In the genomic region with DNA sequence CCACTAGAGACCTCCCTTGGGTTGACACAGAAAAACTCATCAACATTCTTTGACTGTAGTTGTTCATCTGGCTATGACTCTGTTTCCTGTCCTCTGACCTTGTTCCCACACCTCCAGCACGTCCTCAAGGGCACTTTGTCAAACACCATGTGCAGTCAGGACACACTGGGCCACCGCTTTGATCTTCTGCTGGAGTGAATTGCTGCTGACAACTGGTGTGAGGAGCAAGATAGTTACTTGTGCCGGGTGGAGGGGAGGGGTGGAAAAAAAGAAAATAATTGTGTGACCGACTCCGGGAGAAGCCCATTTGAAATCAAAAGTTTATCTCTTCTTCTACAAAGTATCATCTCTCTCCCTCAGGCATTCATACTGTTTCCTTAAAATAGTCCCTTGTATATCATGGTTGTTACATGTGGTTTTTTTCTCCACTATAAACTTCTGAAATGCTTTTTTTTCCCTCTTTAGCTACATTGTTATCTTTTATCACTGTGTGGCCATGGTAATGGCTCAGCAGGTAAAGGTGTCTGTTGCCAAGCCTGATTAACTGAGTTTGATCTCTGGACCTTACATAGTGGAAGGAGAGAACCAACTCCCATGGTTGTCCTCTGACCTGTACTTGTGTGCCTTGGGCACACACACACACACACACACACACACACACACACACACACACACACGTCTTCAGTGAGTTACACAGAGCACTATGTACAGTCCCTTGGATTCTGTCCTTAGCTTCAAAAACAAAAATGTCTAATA, we compare ENCODE assay signal across 15 mouse cellular contexts. TPM values are rescaled to one million over a fixed set of nuclear protein-coding genes. Genes with fewer than 3 reads are reported as not detected.
"Had no signal": no experiment of that assay in that cellular context is flagged by ENCODE, and none has a peak within 500 bp of the region (broad histone marks: within the 10 kb centered on the region; RNA-seq: fewer than 3 reads in every experiment).

No protein-coding gene starts in this region.

- H3K36me3 ChIP-seq: limb, embryonic 13.5 days; liver, embryonic 12.5 days; midbrain, embryonic 10.5 days; neural tube, embryonic 15.5 days had no signal

- DNase-seq: left cerebral cortex, postnatal 4 days; lung, embryonic 14.5 days; lung, postnatal 10 days; lung, postnatal 4 days; midbrain, embryonic 14.5 days; right cerebral cortex, adult 18-20 months; right cerebral cortex, postnatal 25 days; thymus, adult 2 months; thymus, postnatal 25 days had no signal

- H3K4me3 ChIP-seq: limb, embryonic 13.5 days; liver, embryonic 12.5 days; midbrain, embryonic 10.5 days; myocyte; neural tube, embryonic 15.5 days had no signal

- H3K4me1 ChIP-seq: limb, embryonic 13.5 days; liver, embryonic 12.5 days; neural tube, embryonic 15.5 days had no signal

- ATAC-seq: liver, embryonic 12.5 days had no signal

- H3K9ac ChIP-seq: limb, embryonic 13.5 days; liver, embryonic 12.5 days; lung, embryonic 14.5 days; neural tube, embryonic 15.5 days had no signal

- H3K27ac ChIP-seq: limb, embryonic 13.5 days; liver, embryonic 12.5 days; midbrain, embryonic 10.5 days; neural tube, embryonic 15.5 days; stomach, postnatal 0 days had no signal

- H3K9me3 ChIP-seq: limb, embryonic 13.5 days; liver, embryonic 12.5 days; midbrain, embryonic 10.5 days; neural tube, embryonic 15.5 days had no signal

- H3K4me2 ChIP-seq: limb, embryonic 13.5 days; liver, embryonic 12.5 days; lung, embryonic 14.5 days; neural tube, embryonic 15.5 days had no signal

- H3K27me3 ChIP-seq: limb, embryonic 13.5 days; neural tube, embryonic 15.5 days had no signal

RNA-seq across cellular contexts. Expression of a gene that starts 23.1 kb away (rescaled TPM):
- polyA plus RNA-seq: liver, embryonic 12.5 days; myocyte had no signal
